Mouse (Mus musculus) lung, embryonic 14.5 days (tissue): Measurements from ENCODE around the gene Fgfr2. TPM values are rescaled to one million over a fixed set of nuclear protein-coding genes. Genes with fewer than 3 reads are reported as not detected.

Experiments used
- ATAC-seq: fragments of 200-750 bp; cut with Nextera tagmentation; 2 replicates; pipeline ENCODE4 v1.8.0; 2017; ENCODE audit warnings: mild to moderate bottlenecking, moderate TSS enrichment, moderate library complexity; ENCODE audit not compliant: insufficient read depth
- DNase-seq: peaks from one replicate; pipeline ENCODE4 v3.0.0-alpha.2; 2015
- H3K27ac ChIP-seq: fragments of 300-500 bp; sonication (generic); 2 replicates; pipeline ENCODE4 v1.5.1; 2014; ENCODE audit warnings: low read depth, mild to moderate bottlenecking, moderate library complexity
- H3K27me3 ChIP-seq: fragments of 300-500 bp; sonication (generic); 2 replicates; pipeline ENCODE4 v1.6.1; 2014; ENCODE audit warnings: low read length, control low read depth; ENCODE audit not compliant: insufficient read depth
- H3K36me3 ChIP-seq: fragments of 300-500 bp; sonication (generic); 2 replicates; pipeline ENCODE4 v1.6.1; 2014; ENCODE audit warnings: control low read depth; ENCODE audit not compliant: insufficient read depth
- H3K4me1 ChIP-seq: fragments of 300-500 bp; sonication (generic); 2 replicates; pipeline ENCODE4 v1.6.1; 2014; ENCODE audit warnings: antibody characterized with exemption, control low read depth; ENCODE audit not compliant: insufficient read depth
- H3K4me2 ChIP-seq: fragments of 300-500 bp; sonication (generic); 2 replicates; pipeline ENCODE4 v1.6.1; 2014; ENCODE audit warnings: mild to moderate bottlenecking
- H3K4me3 ChIP-seq: fragments of 300-500 bp; sonication (generic); 2 replicates; pipeline ENCODE4 v1.5.1; 2014; ENCODE audit warnings: low read depth, low read length
- H3K9ac ChIP-seq: fragments of 300-500 bp; sonication (generic); 2 replicates; pipeline ENCODE4 v1.6.1; 2014
- H3K9me3 ChIP-seq: fragments of 300-500 bp; sonication (generic); 2 replicates; pipeline ENCODE4 v1.6.1; 2016; ENCODE audit warnings: low read depth, low read length, control low read depth
- CTCF ChIP-seq: IDR thresholded peaks from 2 replicates; pipeline ENCODE4 v1.5.1; 2016; ENCODE audit warnings: antibody characterized with exemption, low read depth
- WGBS: fragments of 180-500 bp; shearing (Covaris S2); extraction: QIAGEN DNeasy Blood & Tissue Kit; methylation state at CpG from one replicate; pipeline ENCODE4 v1.1.7; 2014; 5-methylcytosine and 5-hydroxymethylcytosine counted together
- polyA plus RNA-seq: library from polyadenylated mRNA; unstranded; fragments of >200 nt; fragmentation: Nextera tagmentation; extraction: Ambion mirVana; gene quantifications from 2 replicates; pipeline ENCODE4 v1.2.1, GENCODE M21; 2014

Gene Fgfr2
- polyA plus RNA-seq, 1 experiment from 2014 or later = 179 TPM

- Histone ChIP-seq H3K36me3 (peaks cover 10% of the 10 kb centered on the region), H3K9ac (no peak overlapping the region), H3K4me1 (no peaks in the 10 kb centered on the region), H3K4me3 (no peak overlapping the region), H3K4me2 (no peak overlapping the region), H3K27me3 (no peaks in the 10 kb centered on the region), H3K27ac (no peak overlapping the region), H3K9me3 (no peaks in the 10 kb centered on the region)
- DNase-seq = no peak
- TF ChIP-seq CTCF = no peak
- WGBS = 60% methylated on average over 4 of the region's 4 CpGs
- no peak for ATAC-seq
These were observed 234.5 kb downstream of the Fgfr2 start for GRCm38 (mm10) chr7:132888518-132889249.

- no peaks in the 10 kb centered on the region for H3K9me3 ChIP-seq
- TF ChIP-seq CTCF = no peak
- no peak for DNase-seq
- WGBS = 36% methylated on average over 3 of the region's 3 CpGs
- no peaks in the 10 kb centered on the region for H3K27me3 ChIP-seq
- no peak for ATAC-seq
- H3K4me3 ChIP-seq = no peak overlapping the region
- H3K36me3 ChIP-seq = peaks cover 17% of the 10 kb centered on the region
- H3K4me1 ChIP-seq = no peaks in the 10 kb centered on the region
- no peak overlapping the region for H3K4me2 ChIP-seq
- H3K27ac ChIP-seq = no peak overlapping the region
- no peak overlapping the region for H3K9ac ChIP-seq
These were observed 235.1 kb downstream of the Fgfr2 start for GRCm38 (mm10) chr7:132888052-132888451.

- peak overlapping the region; percentile 26; the same call in 1 of the 2 replicates for H3K27ac ChIP-seq
- H3K4me2 ChIP-seq = no peak overlapping the region
- TF ChIP-seq CTCF = no peak
These were observed 235.9 kb downstream of the Fgfr2 start for GRCm38 (mm10) chr7:132887019-132887804.

GRCm38 (mm10) chr7:132884031-132884430, 239.1 kb downstream of the Fgfr2 start:
- no peak overlapping the region for H3K9ac ChIP-seq
- ATAC-seq (no peak), DNase-seq (no peak)
- H3K4me3 ChIP-seq = no peak overlapping the region
- H3K4me1 ChIP-seq = no peaks in the 10 kb centered on the region
- 89% methylated on average over 7 of the region's 7 CpGs for WGBS
- H3K36me3 ChIP-seq = peaks cover 55% of the 10 kb centered on the region
- no peaks in the 10 kb centered on the region for H3K9me3 ChIP-seq
- no peaks in the 10 kb centered on the region for H3K27me3 ChIP-seq
- H3K4me2 ChIP-seq = no peak overlapping the region
- peak; percentile 48 for TF ChIP-seq CTCF
- no peak overlapping the region for H3K27ac ChIP-seq

More at GRCm38 (mm10) chr7:132887019-132887804, 235.9 kb downstream of the Fgfr2 start:
- Histone ChIP-seq H3K4me1 (no peaks in the 10 kb centered on the region), H3K4me3 (no peak overlapping the region), H3K36me3 (peaks cover 25% of the 10 kb centered on the region), H3K27me3 (no peaks in the 10 kb centered on the region), H3K9ac (no peak overlapping the region), H3K9me3 (no peaks in the 10 kb centered on the region)
- no peak for DNase-seq
- WGBS = 44% methylated on average over 7 of the region's 7 CpGs
- ATAC-seq = no peak

- Histone ChIP-seq H3K36me3 (peaks cover 69% of the 10 kb centered on the region), H3K27me3 (no peaks in the 10 kb centered on the region), H3K27ac (no peak overlapping the region), H3K9me3 (no peaks in the 10 kb centered on the region), H3K4me3 (no peak overlapping the region), H3K4me1 (no peaks in the 10 kb centered on the region), H3K9ac (no peak overlapping the region), H3K4me2 (no peak overlapping the region)
- ATAC-seq (no peak), DNase-seq (peak; percentile 57)
- peak; percentile 47 for TF ChIP-seq CTCF
- 73% methylated on average over 2 of the region's 2 CpGs for WGBS
These were observed 240.8 kb downstream of the Fgfr2 start for GRCm38 (mm10) chr7:132882343-132882742.

GRCm38 (mm10) chr7:132880276-132880675, 242.9 kb downstream of the Fgfr2 start:
- Histone ChIP-seq H3K4me3 (no peak overlapping the region), H3K36me3 (peaks cover 90% of the 10 kb centered on the region), H3K4me2 (no peak overlapping the region), H3K9me3 (no peaks in the 10 kb centered on the region), H3K9ac (no peak overlapping the region), H3K4me1 (no peaks in the 10 kb centered on the region), H3K27me3 (no peaks in the 10 kb centered on the region), H3K27ac (no peak overlapping the region)
- WGBS = 76% methylated on average over 1 of the region's 1 CpGs
- no peak for ATAC-seq
- DNase-seq = no peak
- TF ChIP-seq CTCF = no peak

- Histone ChIP-seq H3K36me3 (peaks cover 90% of the 10 kb centered on the region), H3K4me2 (no peak overlapping the region), H3K27me3 (no peaks in the 10 kb centered on the region), H3K9ac (no peak overlapping the region), H3K27ac (no peak overlapping the region), H3K9me3 (no peaks in the 10 kb centered on the region), H3K4me3 (no peak overlapping the region), H3K4me1 (no peaks in the 10 kb centered on the region)
- ATAC-seq (no peak), DNase-seq (no peak)
- 87% methylated on average over 2 of the region's 2 CpGs for WGBS
- no peak for TF ChIP-seq CTCF
These were observed 247.6 kb downstream of the Fgfr2 start for GRCm38 (mm10) chr7:132875391-132876086.
